Mouse (Mus musculus): ENCODE data around the gene Cntfr. TPM values are rescaled to one million over a fixed set of nuclear protein-coding genes. Genes with fewer than 3 reads are reported as not detected.
A peak's percentile ranks its signal among the peaks of the same experiment; 100 is the strongest.

Cntfr gene
- total RNA-seq, 2 experiments from 2014 or later, result 40.8 to 41.9 TPM

GRCm38 (mm10) chr4:41681947-41682346 lies 14.9 kb downstream of the Cntfr start:
- no peak for DNase-seq (ENCODE audit: low spot score in 2 of 2)

GRCm38 (mm10) chr4:41681176-41681575 lies 15.7 kb downstream of the Cntfr start:
- no peak for DNase-seq (ENCODE audit: low spot score in 2 of 2)

- no peak for DNase-seq (ENCODE audit: low spot score in 2 of 2)
Measured at GRCm38 (mm10) chr4:41679291-41679690, 17.6 kb downstream of the Cntfr start.

GRCm38 (mm10) chr4:41678863-41679262 lies 18.0 kb downstream of the Cntfr start:
- DNase-seq (ENCODE audit: low spot score in 2 of 2), result no peak

GRCm38 (mm10) chr4:41677006-41677629 lies 19.8 kb downstream of the Cntfr start:
- DNase-seq (ENCODE audit: low spot score in 2 of 2), result peak in 1 of 2 experiments; percentile 70

GRCm38 (mm10) chr4:41676248-41677005 lies 20.5 kb downstream of the Cntfr start:
- DNase-seq (ENCODE audit: low spot score in 2 of 2), result no peak

- no peak for DNase-seq (ENCODE audit: low spot score in 2 of 2)
Measured at GRCm38 (mm10) chr4:41673186-41673585, 23.7 kb downstream of the Cntfr start.

- DNase-seq (ENCODE audit: low spot score in 2 of 2), result peak in 1 of 2 experiments; percentile 65
Measured at GRCm38 (mm10) chr4:41672522-41672963, 24.3 kb downstream of the Cntfr start.

GRCm38 (mm10) chr4:41671963-41672480 lies 24.9 kb downstream of the Cntfr start:
- DNase-seq (ENCODE audit: low spot score in 2 of 2), result no peak

GRCm38 (mm10) chr4:41671500-41671899 lies 25.4 kb downstream of the Cntfr start:
- DNase-seq (ENCODE audit: low spot score in 2 of 2), result no peak

- DNase-seq (ENCODE audit: low spot score in 2 of 2), result no peak
Measured at GRCm38 (mm10) chr4:41670836-41671235, 26.1 kb downstream of the Cntfr start.

- no peak for DNase-seq (ENCODE audit: low spot score in 2 of 2)
Measured at GRCm38 (mm10) chr4:41666646-41667045, 30.2 kb downstream of the Cntfr start.

GRCm38 (mm10) chr4:41665009-41665675 lies 31.7 kb downstream of the Cntfr start:
- no peak for DNase-seq (ENCODE audit: low spot score in 2 of 2)

GRCm38 (mm10) chr4:41664533-41664932 lies 32.4 kb downstream of the Cntfr start:
- no peak for DNase-seq (ENCODE audit: low spot score in 2 of 2)

GRCm38 (mm10) chr4:41663614-41664013 lies 33.3 kb downstream of the Cntfr start:
- no peak for DNase-seq (ENCODE audit: low spot score in 2 of 2)

- DNase-seq (ENCODE audit: low spot score in 2 of 2), result no peak
Measured at GRCm38 (mm10) chr4:41662723-41663122, 34.2 kb downstream of the Cntfr start.

GRCm38 (mm10) chr4:41660851-41661430 lies 35.9 kb downstream of the Cntfr start:
- no peak for DNase-seq (ENCODE audit: low spot score in 2 of 2)

- DNase-seq (ENCODE audit: low spot score in 2 of 2), result no peak
Measured at GRCm38 (mm10) chr4:41659556-41659955, 37.3 kb downstream of the Cntfr start.

GRCm38 (mm10) chr4:41658566-41659384 lies 38.1 kb downstream of the Cntfr start:
- DNase-seq (ENCODE audit: low spot score in 2 of 2), result no peak

- DNase-seq (ENCODE audit: low spot score in 2 of 2), result no peak
Measured at GRCm38 (mm10) chr4:41655525-41655924, 41.4 kb downstream of the Cntfr start.

GRCm38 (mm10) chr4:41654217-41654616 lies 42.7 kb downstream of the Cntfr start:
- peak in 1 of 2 experiments; percentile 78 for DNase-seq (ENCODE audit: low spot score in 2 of 2)
